Mouse (Mus musculus): ENCODE results near the gene Glipr1l3.
"Not testable (repeated sequence)": the region's sequence is repeated elsewhere in the genome, so short reads cannot be mapped to it uniquely, and the experiment has no call there.

The Glipr1l3 gene

GRCm38 (mm10) chr10:112159882-112160560, at the start of gene Glipr1l3:
Gene Glipr1l3, minus strand, starts transcription at chr10:112160327.
- DNase-seq: peak; percentile 53

GRCm38 (mm10) chr10:112203463-112203862, 43.3 kb upstream of the Glipr1l3 start:
- no peak for DNase-seq

GRCm38 (mm10) chr10:112193919-112194318, 33.8 kb upstream of the Glipr1l3 start:
- not testable (repeated sequence) for DNase-seq

- DNase-seq: not testable (repeated sequence)
Observed at GRCm38 (mm10) chr10:112177027-112177426, 16.9 kb upstream of the Glipr1l3 start.

GRCm38 (mm10) chr10:112163168-112163766, 3.1 kb upstream of the Glipr1l3 start, which contains the start of gene Caps2:
Gene Caps2, plus strand, starts transcription at chr10:112163621.
- DNase-seq: peak; percentile 1

GRCm38 (mm10) chr10:112139834-112140233, 20.3 kb downstream of the Glipr1l3 start:
- no peak for DNase-seq

- DNase-seq: no peak
Observed at GRCm38 (mm10) chr10:112138871-112139430, 21.2 kb downstream of the Glipr1l3 start.

GRCm38 (mm10) chr10:112138050-112138870, 21.9 kb downstream of the Glipr1l3 start:
- DNase-seq: peak; percentile 12

- no peak for DNase-seq
Observed at GRCm38 (mm10) chr10:112132194-112132593, 27.9 kb downstream of the Glipr1l3 start.

GRCm38 (mm10) chr10:112127682-112128230, 32.4 kb downstream of the Glipr1l3 start:
- not testable (repeated sequence) for DNase-seq

GRCm38 (mm10) chr10:112125090-112125489, 35.0 kb downstream of the Glipr1l3 start:
- DNase-seq: not testable (repeated sequence)

- DNase-seq: no peak
Observed at GRCm38 (mm10) chr10:112110401-112110800, 49.7 kb downstream of the Glipr1l3 start.

GRCm38 (mm10) chr10:112105785-112106184, 54.3 kb downstream of the Glipr1l3 start:
- DNase-seq: peak; percentile 20

Measured in cerebellum, adult 9-10 months (tissue).